Comparison of ENCODE assay signal across 1 mouse cellular context in genomic region chr8:70173320-70173719, GRCm38 (mm10).
TF ChIP-seq lines count a peak whose summit lies in the region.

No protein-coding gene starts in this region.

TF ChIP-seq in CH12.LX, 34 proteins besides CTCF, POLR2A, EP300 and RAD21 (continued from another document):
- no peak for TF ChIP-seq USF1 (IDR thresholded peaks at IDR 0.05; ENCODE audit: low read depth, low read length)
- no peak for TF ChIP-seq ZMIZ1 (IDR thresholded peaks at IDR 0.05; ENCODE audit: low read depth, low read length)
- no peak for TF ChIP-seq UBTF (IDR thresholded peaks at IDR 0.05; ENCODE audit: low read depth, low read length)
- TF ChIP-seq CHD1 (IDR thresholded peaks at IDR 0.05; ENCODE audit: low read depth, low read length): no peak
- TF ChIP-seq CHD2 (IDR thresholded peaks at IDR 0.05; ENCODE audit: low read length): no peak
- no peak for TF ChIP-seq MYC (IDR thresholded peaks at IDR 0.05; ENCODE audit: low read depth, low read length)
